Mouse (Mus musculus): ENCODE measurements around the gene Igfbp6.

- TF ChIP-seq CTCF (IDR thresholded peaks at IDR 0.05; ENCODE audit: low read depth) (no peak), EP300 (IDR thresholded peaks at IDR 0.05; ENCODE audit: low read depth) (no peak)
Measured at GRCm38 (mm10) chr15:102135522-102136128, 8.5 kb upstream of the Igfbp6 start.

Data from liver, embryonic 14.5 days (tissue).